Mouse (Mus musculus) myocyte (in vitro differentiated cells): ENCODE results near the gene Agr2.

Experiments
- CEBPB ChIP-seq: IDR thresholded peaks from 2 replicates; pipeline ENCODE4 v1.6.1; 2011; ENCODE audit warnings: mild to moderate bottlenecking, moderate library complexity; ENCODE audit not compliant: poor library complexity, insufficient read depth, severe bottlenecking
- E2F4 ChIP-seq: IDR thresholded peaks from one replicate; pipeline ENCODE4 v1.6.1; 2011; ENCODE audit warnings: mild to moderate bottlenecking, control low read depth, moderate library complexity; ENCODE audit not compliant: insufficient read depth
- MAX ChIP-seq: IDR thresholded peaks from one replicate; pipeline ENCODE4 v1.6.1; 2011; ENCODE audit warnings: low read depth, mild to moderate bottlenecking, control low read depth
- MYOD1 ChIP-seq, 3 experiments: IDR thresholded peaks; one replicate each; pipeline ENCODE4 v1.6.1; 2011; ENCODE audit warnings: control low read depth in 2 of 3, low read depth in 2 of 3, mild to moderate bottlenecking in 2 of 3, moderate library complexity in 1 of 3; ENCODE audit not compliant: insufficient read length in 2 of 3, control insufficient read depth in 1 of 3
- MYOG ChIP-seq, 3 experiments: IDR thresholded peaks; one replicate each; pipeline ENCODE4 v1.6.1; 2011; ENCODE audit warnings: control low read depth in 2 of 3, low read depth in 2 of 3, mild to moderate bottlenecking in 2 of 3; ENCODE audit not compliant: insufficient read length in 2 of 3, control insufficient read depth in 1 of 3, insufficient read depth in 1 of 3
- POLR2A ChIP-seq: IDR thresholded peaks from one replicate; pipeline ENCODE4 v1.6.1; 2011; ENCODE audit warnings: low read depth, mild to moderate bottlenecking, control low read depth, moderate library complexity; ENCODE audit not compliant: insufficient read length
- POLR2AphosphoS2 ChIP-seq: IDR thresholded peaks from one replicate; pipeline ENCODE4 v1.6.1; 2011; ENCODE audit warnings: low read depth, control low read depth; ENCODE audit not compliant: insufficient read length
- SRF ChIP-seq: IDR thresholded peaks from one replicate; pipeline ENCODE4 v1.6.1; 2011; ENCODE audit warnings: low read depth; ENCODE audit not compliant: control insufficient read depth, insufficient read length
- TCF12 ChIP-seq: IDR thresholded peaks from one replicate; pipeline ENCODE4 v1.6.1; 2011; ENCODE audit warnings: mild to moderate bottlenecking, control low read depth; ENCODE audit not compliant: poor library complexity, insufficient read depth, severe bottlenecking
- USF1 ChIP-seq: IDR thresholded peaks from one replicate; pipeline ENCODE4 v1.6.1; 2011; ENCODE audit warnings: low read depth, mild to moderate bottlenecking, control low read depth, moderate library complexity

DNA sequence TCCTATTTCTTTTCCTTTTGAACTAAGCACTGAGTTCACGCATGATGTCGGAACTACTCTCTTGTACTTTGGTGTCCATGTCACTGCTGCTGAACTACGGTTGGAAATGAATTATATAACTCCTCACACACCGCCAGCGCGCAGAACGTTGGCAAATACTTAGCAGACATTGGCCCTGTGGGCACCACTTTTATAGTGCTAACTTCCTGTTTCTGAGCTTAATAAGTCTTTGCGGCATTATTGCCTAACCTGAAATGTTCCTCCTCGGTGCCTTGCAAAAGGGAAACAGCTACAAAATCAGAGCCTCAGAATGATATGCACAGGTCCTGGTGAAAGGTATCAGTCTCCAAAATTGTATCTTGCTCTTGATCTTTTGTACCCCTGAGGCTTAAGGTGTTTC lies 9.2 kb upstream of the Agr2 start:
- TF ChIP-seq POLR2A, result no peak
- TF ChIP-seq POLR2AphosphoS2, result no peak
- no peak for TF ChIP-seq MYOD1 (IDR thresholded peaks at IDR 0.05; ENCODE audit: control insufficient read depth in 1 of 3, insufficient read length in 2 of 3, low read depth in 2 of 3)
- no peak for TF ChIP-seq TCF12
- TF ChIP-seq MAX, result no peak
- TF ChIP-seq E2F4, result no peak
- TF ChIP-seq MYOG (IDR thresholded peaks at IDR 0.05; ENCODE audit: control insufficient read depth in 1 of 3, insufficient read depth in 1 of 3, insufficient read length in 2 of 3, low read depth in 2 of 3), result no peak
- no peak for TF ChIP-seq USF1
- TF ChIP-seq CEBPB, result no peak
- no peak for TF ChIP-seq SRF
